Mouse (Mus musculus): Measurements from ENCODE around the gene Nrip1.
"Not testable (repeated sequence)": the region's sequence is repeated elsewhere in the genome, so short reads cannot be mapped to it uniquely, and the experiment has no call there.

Gene Nrip1

DNA sequence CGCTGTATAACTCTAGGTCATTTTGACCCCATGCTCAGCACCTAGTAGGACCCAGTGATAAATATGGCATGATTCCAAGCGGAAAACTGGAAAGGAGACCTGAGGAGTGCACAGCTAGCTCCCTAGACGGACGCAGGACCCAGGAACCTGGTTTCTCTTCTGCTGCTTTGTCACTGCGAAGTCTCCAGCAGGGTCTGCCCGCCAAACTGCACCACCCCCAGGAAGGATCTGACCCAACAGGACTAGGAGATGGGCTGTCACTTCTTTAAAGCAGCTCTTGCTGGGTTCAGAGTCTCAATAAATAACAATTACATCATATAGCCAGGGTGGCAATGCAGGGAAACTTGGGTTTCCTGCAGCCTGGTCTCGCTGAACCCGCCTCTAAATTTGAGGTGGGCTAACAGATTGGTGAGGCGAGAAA lies at the start of gene Nrip1:
Gene Nrip1 (minus strand): TSS at position 157 of the 421 bp plus-strand sequence.
- DNase-seq (ENCODE audit: low spot score), result peak; percentile 75

DNA sequence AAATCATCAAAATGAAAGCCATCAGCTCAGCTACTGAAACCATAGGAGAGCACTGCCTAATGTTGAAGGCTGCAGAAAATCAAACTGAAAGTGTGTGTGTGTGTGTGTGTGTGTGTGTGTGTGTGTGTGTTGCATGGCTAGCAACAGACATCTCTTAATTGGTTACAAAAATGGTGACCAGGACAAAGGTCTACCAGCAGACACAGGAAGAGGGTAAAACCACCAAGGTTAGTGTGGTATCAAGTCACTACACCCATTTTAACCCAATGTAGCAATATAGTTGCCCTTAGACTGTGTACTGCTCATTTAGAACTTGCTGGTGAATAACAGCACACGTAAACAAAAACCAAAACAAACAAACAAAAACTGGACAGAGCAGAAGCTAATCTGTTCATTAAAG lies 48.9 kb upstream of the Nrip1 start:
- no peak for DNase-seq (ENCODE audit: low spot score)

DNA sequence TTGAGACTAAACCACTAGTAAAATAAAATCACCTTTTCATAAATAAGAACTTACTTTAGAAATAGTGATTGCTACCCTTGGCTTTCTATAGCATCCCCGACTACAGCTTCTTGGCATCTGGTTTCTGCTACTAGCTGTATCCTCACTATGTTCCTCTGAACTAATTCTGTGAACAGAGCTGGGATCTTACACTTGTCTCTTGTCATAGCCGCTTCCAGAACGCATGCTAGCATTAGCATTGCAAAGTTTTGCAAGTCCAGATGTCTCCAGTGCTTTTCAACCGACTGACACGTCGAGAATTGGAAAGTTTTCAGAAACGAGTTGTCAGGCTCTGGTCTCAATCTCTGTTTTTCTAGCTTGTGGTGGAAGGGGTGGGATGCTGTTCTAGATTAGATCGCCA lies 46.2 kb upstream of the Nrip1 start:
- no peak for DNase-seq (ENCODE audit: low spot score)

DNA sequence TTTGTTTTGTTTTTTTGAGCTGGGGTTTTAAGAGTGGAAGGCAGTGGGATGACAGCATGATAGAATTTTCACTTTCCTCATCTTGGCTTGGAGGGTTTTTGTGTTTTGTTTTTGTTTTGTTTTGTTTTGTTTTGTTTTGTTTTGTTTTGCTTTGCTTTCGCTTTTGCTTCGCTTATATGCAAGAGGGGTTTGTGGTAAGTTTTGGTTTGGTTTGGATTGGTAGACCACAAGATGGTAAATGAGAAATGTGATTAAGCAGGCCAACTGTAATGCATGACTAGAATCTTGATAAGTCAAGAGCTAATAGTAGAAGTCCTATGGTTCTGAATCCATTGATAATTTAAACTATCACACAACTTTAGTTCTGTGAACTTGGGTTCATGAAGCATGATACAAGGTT lies 42.9 kb upstream of the Nrip1 start:
- no peak for DNase-seq (ENCODE audit: low spot score)

DNA sequence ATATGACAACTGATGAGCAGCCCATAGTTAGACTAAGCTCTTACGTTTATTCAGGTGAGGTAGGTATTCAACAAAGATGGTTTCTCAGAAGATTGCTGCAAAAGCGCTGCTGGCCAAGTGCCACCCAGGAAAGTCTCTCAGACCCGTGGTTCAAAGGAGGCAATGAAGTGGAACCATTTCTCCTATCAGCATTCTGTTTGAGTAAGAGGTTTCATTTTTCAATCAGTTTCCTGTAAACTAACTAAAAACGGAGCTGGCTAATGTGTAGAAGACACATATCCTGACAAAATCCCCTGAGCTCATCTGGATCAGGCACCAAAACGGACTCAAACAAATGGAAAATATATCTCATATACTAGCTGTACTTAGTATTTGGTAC lies 42.4 kb upstream of the Nrip1 start:
- DNase-seq (ENCODE audit: low spot score), result no peak

DNA sequence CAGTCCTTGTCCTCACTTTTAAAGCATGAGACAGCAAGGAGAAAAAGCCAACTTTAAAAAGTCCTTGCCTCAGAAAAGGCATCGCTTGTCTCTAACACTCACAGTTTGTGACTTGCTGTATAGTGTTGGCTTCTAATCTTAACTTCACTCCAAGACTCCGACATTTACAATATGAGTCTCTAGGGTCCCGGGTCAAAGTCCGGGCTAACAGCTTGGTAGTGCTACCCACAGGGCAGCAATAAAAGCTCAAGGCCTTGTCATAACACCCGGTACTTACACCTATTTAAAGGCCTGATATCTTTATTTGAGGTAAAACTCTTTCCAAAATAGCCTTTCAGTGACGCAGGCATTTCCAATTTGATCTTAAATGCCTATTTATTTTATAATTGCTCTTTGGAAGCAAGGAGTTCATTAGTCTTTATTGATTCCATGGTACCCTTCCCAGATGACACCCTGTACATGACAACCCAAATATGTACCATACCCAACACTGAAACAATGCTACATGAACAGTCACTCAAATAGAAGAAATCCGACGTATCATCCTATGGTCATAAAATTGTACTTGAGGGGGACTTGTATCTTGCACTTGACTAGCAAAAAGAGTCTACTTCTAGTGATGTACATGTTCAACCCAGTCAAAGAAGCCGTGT lies 41.9 kb upstream of the Nrip1 start:
- DNase-seq (ENCODE audit: low spot score), result no peak

DNA sequence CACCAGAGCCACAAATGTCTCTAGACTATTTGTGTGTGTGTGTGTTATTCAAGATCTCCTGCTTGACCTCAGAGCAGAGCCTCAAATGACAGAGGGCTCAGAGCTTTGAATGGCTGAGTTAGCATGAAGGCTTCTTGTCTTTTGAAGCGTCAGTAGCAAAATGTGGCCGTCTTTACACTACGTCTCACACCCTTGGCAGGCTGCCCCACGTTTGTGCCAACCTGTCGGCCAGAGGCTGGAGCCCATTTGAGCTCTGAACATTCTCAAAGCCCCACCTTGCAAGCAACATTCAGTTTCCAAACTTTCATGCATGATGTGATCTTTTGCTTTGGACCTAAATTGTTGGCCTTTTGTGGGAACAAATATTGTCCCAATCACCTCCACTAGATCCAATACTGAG lies 40.9 kb upstream of the Nrip1 start:
- DNase-seq (ENCODE audit: low spot score), result no peak

DNA sequence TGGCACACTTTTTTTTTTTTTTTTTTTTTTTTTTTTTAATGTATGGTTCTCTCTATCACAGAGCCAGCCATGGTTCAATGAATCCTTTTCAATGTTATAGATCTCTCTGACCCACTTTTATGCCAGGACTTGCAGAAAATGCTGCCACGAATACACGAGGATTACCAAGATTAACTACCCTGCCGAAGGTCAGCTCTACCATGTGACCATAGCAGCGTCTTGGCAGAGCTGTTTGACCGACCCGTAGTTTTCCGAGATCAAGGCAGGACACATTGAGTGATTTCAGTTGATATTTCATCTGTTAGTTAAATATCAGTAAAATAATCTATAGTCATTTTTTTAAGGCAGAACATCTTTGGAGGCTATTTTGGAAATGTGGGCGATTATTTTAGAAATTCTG lies 40.0 kb upstream of the Nrip1 start:
- no peak for DNase-seq (ENCODE audit: low spot score)

DNA sequence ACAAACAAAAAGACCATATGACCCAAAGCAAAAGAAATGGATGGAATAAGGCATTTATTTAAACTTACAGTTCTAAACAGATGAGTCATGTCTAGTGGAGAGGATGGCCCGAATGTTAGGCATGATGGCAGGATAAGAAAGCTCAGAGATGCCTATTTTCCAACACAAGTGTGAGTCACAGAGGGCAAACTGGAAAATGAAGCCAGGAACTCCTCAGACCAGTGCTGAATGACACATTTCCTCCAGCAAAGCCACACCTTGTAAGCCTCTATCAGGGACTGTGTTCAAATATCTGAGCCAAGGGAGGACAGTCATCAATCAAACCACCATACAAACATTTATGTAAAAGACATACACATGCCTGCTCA lies 35.7 kb upstream of the Nrip1 start:
- DNase-seq (ENCODE audit: low spot score), result no peak

DNA sequence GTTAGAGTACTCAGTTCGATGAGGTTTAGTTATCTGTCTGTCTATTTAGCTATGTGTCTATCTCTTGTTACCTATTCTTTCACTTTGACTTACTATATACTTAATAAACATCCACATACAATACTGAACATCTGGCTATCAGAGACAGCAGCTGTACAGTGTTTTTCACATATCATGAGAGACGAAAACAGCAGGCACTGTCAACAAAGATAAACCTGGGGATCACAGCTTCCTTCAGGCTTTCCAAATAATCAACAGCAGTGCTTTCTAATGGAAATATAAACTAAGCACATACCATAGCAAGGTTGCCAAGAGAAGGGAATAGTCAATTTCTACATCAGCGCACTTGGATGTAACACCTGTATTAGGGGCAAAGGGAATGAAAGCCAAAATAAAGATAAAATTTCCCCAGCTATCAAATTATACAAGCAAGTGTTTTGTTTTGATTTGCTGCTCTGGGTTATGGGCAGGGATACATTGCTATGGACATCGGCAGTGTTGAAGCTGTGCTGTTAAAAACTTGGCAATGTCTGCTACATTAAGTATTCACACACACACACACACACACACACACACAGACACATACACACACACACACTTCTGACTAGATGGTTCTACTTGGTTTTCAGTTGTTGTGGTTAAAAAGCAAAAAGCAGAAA lies 35.2 kb upstream of the Nrip1 start:
- DNase-seq (ENCODE audit: low spot score), result no peak

DNA sequence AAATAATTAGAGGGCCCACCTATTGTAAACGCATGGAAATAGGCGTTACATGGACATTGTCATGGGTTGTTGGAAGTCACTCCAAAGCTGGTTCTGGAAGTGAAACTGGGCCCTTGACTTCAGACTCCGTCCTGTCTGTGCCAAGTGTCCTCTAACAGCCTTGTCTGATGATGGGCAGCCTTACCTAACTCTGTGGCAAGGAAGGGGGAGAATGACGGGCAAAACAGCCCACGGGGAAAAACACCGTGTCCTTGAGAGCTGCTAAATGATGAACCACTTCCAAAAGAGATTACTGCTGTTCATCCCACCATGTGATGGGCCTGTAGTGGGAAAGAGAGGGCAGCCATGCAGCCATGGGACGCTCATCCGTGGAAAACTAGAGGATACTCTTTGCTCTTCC lies 34.6 kb upstream of the Nrip1 start:
- no peak for DNase-seq (ENCODE audit: low spot score)

DNA sequence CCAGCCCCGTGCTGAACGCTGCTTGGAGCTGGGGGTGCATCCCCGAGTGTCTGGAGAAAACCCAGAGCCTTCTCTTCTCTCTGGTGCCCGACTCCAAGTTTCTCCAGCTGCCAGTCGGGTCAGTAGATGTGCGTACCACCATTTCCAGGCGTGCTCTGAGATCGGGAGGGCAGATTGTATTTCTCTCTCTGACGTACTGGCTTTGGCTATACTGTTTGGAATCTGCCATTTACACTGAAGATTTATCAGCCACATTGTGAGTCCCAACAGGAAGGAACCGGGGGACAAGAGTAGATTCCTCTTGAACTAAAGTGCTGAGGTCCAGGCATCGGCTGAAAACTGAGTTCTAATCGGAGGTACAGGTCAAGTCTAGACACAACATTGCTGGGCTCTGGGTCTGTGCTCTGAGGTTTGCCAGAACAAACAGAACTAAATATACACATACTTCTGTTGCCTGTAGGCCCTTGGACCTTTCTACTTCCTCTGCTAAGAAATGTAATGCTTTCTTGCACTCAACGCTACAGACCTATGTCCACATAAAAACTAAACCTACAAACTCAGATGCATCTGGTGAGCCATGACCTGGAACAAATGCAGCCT lies 33.8 kb upstream of the Nrip1 start:
- DNase-seq (ENCODE audit: low spot score), result no peak

DNA sequence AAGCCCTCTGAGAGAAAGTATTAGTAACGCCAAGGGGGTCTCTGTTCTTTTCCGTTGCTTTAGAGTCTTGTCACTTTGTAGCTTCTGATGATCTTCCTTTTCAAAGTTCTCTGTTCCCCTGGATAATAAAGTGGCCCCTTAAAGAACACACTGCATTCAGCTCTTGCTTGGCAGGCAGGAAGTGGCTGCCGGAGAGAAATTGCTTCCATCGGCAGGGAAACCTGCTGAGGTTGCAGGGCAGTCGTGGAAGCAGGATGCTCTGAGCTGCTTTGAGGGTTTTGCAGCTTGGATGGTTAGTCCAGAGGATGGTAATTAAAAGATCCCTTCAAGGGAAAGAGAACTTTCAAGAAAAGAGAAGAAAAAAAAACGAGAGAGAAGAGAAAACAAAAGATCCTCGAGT lies 33.3 kb upstream of the Nrip1 start:
- DNase-seq (ENCODE audit: low spot score), result peak; percentile 15

DNA sequence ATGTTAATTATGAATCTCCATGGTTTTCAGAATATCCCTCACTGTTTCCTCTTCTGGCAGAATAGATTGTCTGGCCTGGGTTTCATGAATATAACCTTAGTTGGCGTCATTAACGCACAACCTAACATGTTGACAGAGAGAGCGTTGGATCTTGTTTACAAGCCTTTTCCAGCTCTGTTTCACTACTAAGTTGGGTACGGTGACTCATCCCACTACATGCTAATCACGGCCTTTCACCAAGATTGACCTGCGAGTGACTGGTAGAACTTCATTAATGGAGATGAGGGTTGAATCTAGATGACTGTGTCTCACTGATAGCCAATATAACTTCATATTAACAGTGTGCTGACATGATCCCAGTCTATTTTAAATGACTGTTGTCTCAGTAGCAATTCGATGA lies 32.7 kb upstream of the Nrip1 start:
- no peak for DNase-seq (ENCODE audit: low spot score)

DNA sequence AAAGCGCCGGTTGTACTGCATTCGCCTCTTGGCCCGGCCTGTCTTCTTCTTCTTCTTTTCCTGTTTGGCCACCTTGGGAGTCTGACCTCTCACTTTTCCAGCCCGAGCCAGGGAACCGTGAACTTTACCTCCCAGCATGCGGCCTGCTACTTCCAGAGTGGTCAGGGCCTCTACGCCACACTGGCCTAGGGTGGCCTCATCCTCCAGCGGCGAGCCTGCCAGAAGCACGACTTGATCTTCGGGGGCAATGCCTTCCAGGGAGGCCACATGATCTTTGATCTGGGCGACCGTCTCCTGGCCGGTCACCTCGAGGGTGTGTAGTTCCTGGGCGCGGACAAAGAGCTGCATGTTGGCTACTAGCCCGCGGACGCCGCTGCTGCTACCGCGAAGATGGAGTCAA lies 29.7 kb upstream of the Nrip1 start:
- not testable (repeated sequence) for DNase-seq (ENCODE audit: low spot score)

DNA sequence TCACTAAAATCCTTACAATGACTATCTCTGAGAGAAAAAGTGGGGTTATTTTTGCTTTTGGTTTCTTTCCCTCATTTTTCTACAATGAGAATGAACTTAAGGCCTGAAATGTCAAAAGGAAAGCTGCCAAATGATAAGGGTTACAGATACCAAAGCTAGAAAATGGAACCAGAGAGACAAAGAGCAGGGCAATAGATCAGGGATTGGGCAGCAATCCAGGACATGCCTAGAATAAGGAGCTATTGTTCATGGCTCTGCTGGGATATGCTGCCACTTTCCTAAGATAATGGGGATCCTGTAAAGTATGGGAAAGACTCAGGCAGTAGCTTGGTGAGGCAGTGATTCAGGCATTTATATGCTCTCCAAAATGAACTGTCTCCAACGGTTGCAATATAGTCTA lies 22.9 kb upstream of the Nrip1 start:
- DNase-seq (ENCODE audit: low spot score), result no peak

DNA sequence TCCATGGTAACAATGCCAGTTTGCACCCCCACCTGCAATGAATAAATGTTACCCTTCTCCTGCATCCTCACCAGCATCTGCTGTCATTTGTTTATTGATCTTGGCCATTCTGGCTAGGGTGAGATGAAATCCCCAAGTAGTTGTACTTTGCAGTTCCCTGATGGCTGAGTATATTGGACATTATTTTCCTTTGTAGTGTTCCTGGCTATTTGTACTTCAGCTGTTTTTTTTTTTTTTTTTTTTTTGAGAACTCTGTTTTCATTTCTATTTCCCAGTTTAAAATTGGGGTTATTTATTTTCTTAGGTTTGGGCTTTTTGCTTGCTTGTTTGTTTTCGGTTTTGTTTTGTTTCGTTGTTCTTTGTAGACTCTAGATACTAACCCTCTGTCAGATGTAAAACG lies 19.6 kb upstream of the Nrip1 start:
- DNase-seq (ENCODE audit: low spot score), result no peak

DNA sequence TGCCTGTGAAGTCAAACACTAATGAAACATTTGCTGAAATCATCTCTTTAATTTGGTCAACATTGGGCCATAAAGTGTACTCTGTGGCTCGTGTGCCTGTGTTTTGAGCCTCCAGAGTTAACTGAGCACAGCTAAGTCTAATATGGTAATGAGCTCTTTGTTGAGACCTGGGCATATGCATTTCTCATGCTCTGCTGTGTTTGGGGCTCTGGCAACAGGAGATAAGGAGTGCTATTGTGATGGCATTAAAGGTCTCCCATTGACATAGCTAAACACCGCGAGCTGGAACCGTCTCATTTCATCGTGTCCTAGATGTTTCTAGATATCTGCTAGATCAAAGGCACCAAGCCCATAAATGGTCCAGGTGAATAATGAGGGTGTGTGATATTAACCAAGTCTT lies 12.9 kb upstream of the Nrip1 start:
- no peak for DNase-seq (ENCODE audit: low spot score)

DNA sequence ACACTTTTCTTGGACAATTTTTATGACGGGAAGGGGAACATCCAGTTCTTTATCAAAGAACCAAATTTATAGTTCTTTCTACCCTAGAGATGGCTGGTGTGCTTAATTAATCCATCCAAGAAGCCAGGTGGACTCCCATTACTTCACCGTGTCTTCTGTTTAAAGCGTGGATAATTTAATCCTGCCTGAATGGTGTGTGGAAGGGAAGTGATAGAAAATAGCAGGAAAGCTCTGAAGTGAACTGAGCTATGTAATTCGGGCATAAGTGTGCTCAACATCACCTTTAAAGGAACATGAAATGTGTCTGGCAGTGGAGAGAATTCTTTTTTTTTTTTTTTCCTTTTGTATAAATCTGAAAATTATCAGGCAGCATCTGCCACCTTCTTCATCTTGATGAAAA lies 12.4 kb upstream of the Nrip1 start:
- no peak for DNase-seq (ENCODE audit: low spot score)

DNA sequence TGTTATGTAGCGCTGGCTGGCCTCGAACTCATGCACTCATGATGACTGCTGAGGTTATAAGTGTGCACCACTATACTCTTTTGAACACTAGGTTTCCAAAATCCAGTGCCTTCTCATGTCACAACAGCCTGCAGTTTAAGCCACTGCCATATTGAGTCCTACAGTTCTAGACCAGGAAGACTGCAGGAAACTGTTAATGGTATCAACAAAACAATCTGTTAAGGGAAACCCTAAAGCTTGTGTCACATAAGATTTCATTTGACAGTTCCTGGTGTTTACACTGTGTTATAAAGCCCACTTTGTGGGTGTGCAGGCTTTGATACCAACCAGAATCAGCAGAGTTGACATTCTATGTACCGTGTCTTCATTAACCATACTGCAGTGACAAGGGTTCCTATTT lies 3.6 kb upstream of the Nrip1 start:
- DNase-seq (ENCODE audit: low spot score), result no peak

DNA sequence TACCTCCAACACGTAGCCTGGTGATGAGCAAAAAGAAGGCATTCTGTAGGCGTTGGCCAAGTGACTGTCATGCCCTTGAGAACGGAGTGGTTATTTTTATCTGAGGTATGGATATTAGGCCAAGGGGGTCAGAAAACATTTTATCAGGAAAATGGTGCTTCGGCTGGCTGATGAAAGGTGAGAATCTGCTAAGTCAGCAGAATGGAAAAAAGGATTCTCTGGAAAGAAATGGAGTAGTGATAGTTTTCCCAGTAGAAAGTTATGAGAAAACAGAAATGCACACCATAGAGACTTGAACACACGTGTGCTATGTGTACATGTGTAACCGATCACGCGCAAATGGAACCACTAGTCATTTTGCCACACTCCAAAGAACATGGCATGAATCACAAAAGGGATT lies 3.0 kb upstream of the Nrip1 start:
- no peak for DNase-seq (ENCODE audit: low spot score)

DNA sequence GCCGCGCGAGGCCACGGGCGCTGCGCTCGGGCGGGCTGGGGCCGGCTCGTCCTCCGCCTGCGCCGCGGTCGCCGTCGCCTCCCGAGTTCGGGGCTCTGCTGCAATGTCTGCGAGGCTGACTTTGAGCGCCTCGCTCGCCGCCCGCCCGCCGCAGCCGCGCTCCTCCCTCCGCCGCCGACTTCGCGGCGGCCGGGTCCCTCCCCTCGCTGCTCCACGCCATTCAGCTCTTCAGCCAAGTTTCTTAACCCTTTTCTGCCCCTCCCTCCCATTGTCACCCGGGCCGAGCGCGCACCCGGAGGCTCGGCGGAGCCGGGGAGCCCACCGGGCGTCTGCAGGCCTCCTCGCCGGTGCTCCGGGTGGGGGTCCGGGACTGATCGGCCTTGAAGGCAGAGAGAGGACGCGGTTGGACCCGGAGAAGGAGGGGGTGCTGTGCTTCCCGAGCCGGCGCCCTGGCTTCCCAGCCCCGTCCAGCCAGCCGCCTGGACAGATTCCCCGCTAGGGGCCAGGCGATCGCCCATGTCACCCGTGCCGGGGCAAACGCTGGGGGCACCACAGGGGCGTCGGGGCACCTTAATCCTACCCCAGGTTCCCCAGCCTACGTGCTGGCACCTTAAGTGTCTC lies 576 bp downstream of the Nrip1 start:
- peak; percentile 90 for DNase-seq (ENCODE audit: low spot score)

All from embryo, embryonic 10 days (tissue).